Mouse (Mus musculus): ENCODE data around the gene 1700069L16Rik. TPM values are rescaled to one million over a fixed set of nuclear protein-coding genes. Genes with fewer than 3 reads are reported as not detected.
A peak's percentile ranks its signal among the peaks of the same experiment; 100 is the strongest.

1700069L16Rik gene
- polyA plus RNA-seq, 1 experiment = 11.1 TPM

GRCm38 (mm10) chr5:113725417-113725816 lies 845 bp upstream of the 1700069L16Rik start:
- no peaks in the 10 kb centered on the region for H3K27me3 ChIP-seq (ENCODE audit: control insufficient read depth, insufficient read depth, low read length)
- peak overlapping the region; percentile 64; the same call in 1 of the 2 replicates for H3K4me3 ChIP-seq (ENCODE audit: control insufficient read depth, low read depth, low read length)

GRCm38 (mm10) chr5:113723567-113724237 lies 870 bp downstream of the 1700069L16Rik start:
- Histone ChIP-seq H3K4me1 (ENCODE audit: control insufficient read depth, insufficient read depth, low read length) (peaks cover 23% of the 10 kb centered on the region), H3K27me3 (ENCODE audit: control insufficient read depth, insufficient read depth, low read length) (no peaks in the 10 kb centered on the region), H3K27ac (ENCODE audit: control insufficient read depth, insufficient read depth, low read depth, low read length) (peak overlapping the region; percentile 22; the same call in 1 of the 2 replicates), H3K36me3 (ENCODE audit: control insufficient read depth, insufficient read depth, low read length) (no peaks in the 10 kb centered on the region), H3K4me3 (ENCODE audit: control insufficient read depth, low read depth, low read length) (peak overlapping the region; percentile 92)
- TF ChIP-seq CTCF (IDR thresholded peaks at IDR 0.05; ENCODE audit: control insufficient read depth, insufficient read depth, insufficient replicate concordance, low read depth, low read length) (no peak), POLR2A (IDR thresholded peaks at IDR 0.05; ENCODE audit: control insufficient read depth, low read depth, low read length) (no peak)

More at GRCm38 (mm10) chr5:113725417-113725816, 845 bp upstream of the 1700069L16Rik start:
- Histone ChIP-seq H3K4me1 (ENCODE audit: control insufficient read depth, insufficient read depth, low read length) (peaks cover 20% of the 10 kb centered on the region), H3K36me3 (ENCODE audit: control insufficient read depth, insufficient read depth, low read length) (no peaks in the 10 kb centered on the region), H3K27ac (ENCODE audit: control insufficient read depth, insufficient read depth, low read depth, low read length) (no peak overlapping the region)
- TF ChIP-seq POLR2A (IDR thresholded peaks at IDR 0.05; ENCODE audit: control insufficient read depth, low read depth, low read length) (no peak), CTCF (IDR thresholded peaks at IDR 0.05; ENCODE audit: control insufficient read depth, insufficient read depth, insufficient replicate concordance, low read depth, low read length) (no peak)

- H3K27me3 ChIP-seq (ENCODE audit: control insufficient read depth, insufficient read depth, low read length) = no peaks in the 10 kb centered on the region
These were observed 2.2 kb downstream of the 1700069L16Rik start for GRCm38 (mm10) chr5:113722224-113723013.

GRCm38 (mm10) chr5:113719221-113719661 lies 5.3 kb downstream of the 1700069L16Rik start:
- Histone ChIP-seq H3K27ac (ENCODE audit: control insufficient read depth, insufficient read depth, low read depth, low read length) (no peak overlapping the region), H3K36me3 (ENCODE audit: control insufficient read depth, insufficient read depth, low read length) (no peaks in the 10 kb centered on the region), H3K27me3 (ENCODE audit: control insufficient read depth, insufficient read depth, low read length) (no peaks in the 10 kb centered on the region), H3K4me3 (ENCODE audit: control insufficient read depth, low read depth, low read length) (no peak overlapping the region), H3K4me1 (ENCODE audit: control insufficient read depth, insufficient read depth, low read length) (peaks cover 13% of the 10 kb centered on the region)
- TF ChIP-seq POLR2A (IDR thresholded peaks at IDR 0.05; ENCODE audit: control insufficient read depth, low read depth, low read length) (no peak), CTCF (IDR thresholded peaks at IDR 0.05; ENCODE audit: control insufficient read depth, insufficient read depth, insufficient replicate concordance, low read depth, low read length) (no peak)

More at GRCm38 (mm10) chr5:113722224-113723013, 2.2 kb downstream of the 1700069L16Rik start:
- H3K4me3 ChIP-seq (ENCODE audit: control insufficient read depth, low read depth, low read length) = no peak overlapping the region
- peaks cover 18% of the 10 kb centered on the region for H3K4me1 ChIP-seq (ENCODE audit: control insufficient read depth, insufficient read depth, low read length)
- peak; percentile 16; the same call in 1 of the 2 replicates for TF ChIP-seq CTCF (IDR thresholded peaks at IDR 0.05; ENCODE audit: control insufficient read depth, insufficient read depth, insufficient replicate concordance, low read depth, low read length)
- TF ChIP-seq POLR2A (IDR thresholded peaks at IDR 0.05; ENCODE audit: control insufficient read depth, low read depth, low read length) = no peak
- no peak overlapping the region for H3K27ac ChIP-seq (ENCODE audit: control insufficient read depth, insufficient read depth, low read depth, low read length)
- no peaks in the 10 kb centered on the region for H3K36me3 ChIP-seq (ENCODE audit: control insufficient read depth, insufficient read depth, low read length)

- TF ChIP-seq CTCF (IDR thresholded peaks at IDR 0.05; ENCODE audit: control insufficient read depth, insufficient read depth, insufficient replicate concordance, low read depth, low read length) (no peak), POLR2A (IDR thresholded peaks at IDR 0.05; ENCODE audit: control insufficient read depth, low read depth, low read length) (no peak)
- H3K4me3 ChIP-seq (ENCODE audit: control insufficient read depth, low read depth, low read length) = no peak overlapping the region
- H3K27me3 ChIP-seq (ENCODE audit: control insufficient read depth, insufficient read depth, low read length) = no peaks in the 10 kb centered on the region
- no peak overlapping the region for H3K27ac ChIP-seq (ENCODE audit: control insufficient read depth, insufficient read depth, low read depth, low read length)
- H3K4me1 ChIP-seq (ENCODE audit: control insufficient read depth, insufficient read depth, low read length) = peaks cover 6% of the 10 kb centered on the region; the same call in 1 of the 2 replicates
- H3K36me3 ChIP-seq (ENCODE audit: control insufficient read depth, insufficient read depth, low read length) = no peaks in the 10 kb centered on the region
These were observed 7.8 kb downstream of the 1700069L16Rik start for GRCm38 (mm10) chr5:113716581-113717388.

GRCm38 (mm10) chr5:113712861-113713260 lies 11.7 kb downstream of the 1700069L16Rik start:
- no peak overlapping the region for H3K4me3 ChIP-seq (ENCODE audit: control insufficient read depth, low read depth, low read length)
- no peak overlapping the region for H3K27ac ChIP-seq (ENCODE audit: control insufficient read depth, insufficient read depth, low read depth, low read length)
- H3K36me3 ChIP-seq (ENCODE audit: control insufficient read depth, insufficient read depth, low read length) = no peaks in the 10 kb centered on the region
- no peak for TF ChIP-seq POLR2A (IDR thresholded peaks at IDR 0.05; ENCODE audit: control insufficient read depth, low read depth, low read length)
- TF ChIP-seq CTCF (IDR thresholded peaks at IDR 0.05; ENCODE audit: control insufficient read depth, insufficient read depth, insufficient replicate concordance, low read depth, low read length) = no peak
- H3K27me3 ChIP-seq (ENCODE audit: control insufficient read depth, insufficient read depth, low read length) = no peaks in the 10 kb centered on the region
- peaks cover 2% of the 10 kb centered on the region; the same call in 1 of the 2 replicates for H3K4me1 ChIP-seq (ENCODE audit: control insufficient read depth, insufficient read depth, low read length)
